Mouse (Mus musculus) CD8-positive naive resting alpha-beta T cell, adult 2 months (primary cell): ENCODE measurements around the gene Gtf2h3.
A peak's percentile ranks its signal among the peaks of the same experiment; 100 is the strongest.
"Not testable (repeated sequence)": the region's sequence is repeated elsewhere in the genome, so short reads cannot be mapped to it uniquely, and the experiment has no call there.

Source experiments
- DNase-seq, 2 experiments: peaks; one replicate each; pipeline ENCODE4 v3.0.0; 2022; ENCODE audit warnings: low read depth in 2 of 2, low spot score in 2 of 2

The Gtf2h3 gene

GRCm38 (mm10) chr5:124571068-124571467 is 7.9 kb upstream of the Gtf2h3 start:
- DNase-seq, result no peak

DNA sequence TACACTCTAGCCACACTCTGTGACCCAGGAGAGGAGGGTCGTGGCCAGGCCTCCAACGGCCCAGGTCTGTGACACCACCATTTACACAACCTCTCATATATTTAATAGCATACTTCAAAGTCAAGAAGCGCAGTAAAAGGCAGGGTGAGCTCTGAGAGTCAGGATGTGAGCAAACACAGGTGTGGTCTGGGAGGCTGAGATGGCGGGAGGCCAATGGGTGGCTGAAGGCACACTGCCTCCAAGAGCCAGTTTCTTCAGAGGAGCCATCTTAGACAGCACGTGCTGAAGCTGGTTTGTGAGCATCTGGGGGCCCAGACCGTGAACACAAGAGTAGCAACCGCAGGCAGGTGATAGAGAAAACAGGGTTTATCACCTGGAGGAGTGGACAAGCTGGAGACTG is 3.5 kb upstream of the Gtf2h3 start:
- DNase-seq, result no peak

GRCm38 (mm10) chr5:124582515-124582914 is 3.6 kb downstream of the Gtf2h3 start:
- DNase-seq, result no peak

DNA sequence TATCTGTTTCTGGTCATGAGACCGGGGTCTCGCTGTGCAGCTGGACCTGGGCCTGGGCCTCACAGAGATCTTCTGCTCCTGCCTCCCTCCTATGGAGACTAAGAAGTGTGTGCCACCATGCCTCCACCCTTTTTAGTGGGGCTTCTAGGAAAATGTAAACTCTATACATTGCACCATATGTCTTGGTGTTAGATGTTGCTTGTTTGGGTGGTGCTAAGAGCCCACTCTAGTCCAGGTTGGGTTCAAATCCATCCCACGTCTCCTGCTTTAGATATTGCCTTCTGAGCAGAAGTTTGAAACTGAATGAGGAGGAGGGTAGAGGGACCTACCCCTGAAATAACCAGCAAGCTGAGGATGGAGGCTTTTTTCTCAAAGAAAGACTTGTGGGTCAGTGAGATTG is 13.8 kb downstream of the Gtf2h3 start:
- no peak for DNase-seq

- DNase-seq, result peak in 1 of 2 experiments; percentile 14
These were observed 19.6 kb downstream of the Gtf2h3 start for GRCm38 (mm10) chr5:124598224-124599174.

DNA sequence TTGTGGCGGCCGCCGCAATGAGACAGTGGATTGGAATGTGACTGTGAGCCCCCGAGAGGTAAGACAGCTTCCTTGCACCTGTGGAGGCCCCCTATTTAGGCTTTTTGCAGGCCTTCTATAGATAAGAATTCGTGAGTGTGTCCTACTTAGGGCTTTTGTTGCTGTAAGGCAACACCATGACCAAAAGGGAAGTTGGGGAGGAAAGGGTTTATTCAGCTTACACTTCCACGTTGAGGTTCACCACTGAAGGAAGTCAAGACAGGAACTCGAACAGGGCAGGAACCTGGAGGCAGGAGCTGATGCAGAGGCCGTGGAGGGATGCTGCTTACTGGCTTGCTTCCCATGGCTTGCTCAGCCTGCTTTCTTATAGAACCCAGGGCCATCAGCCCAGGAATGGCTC is 20.8 kb downstream of the Gtf2h3 start:
- DNase-seq, result not testable (repeated sequence)

DNA sequence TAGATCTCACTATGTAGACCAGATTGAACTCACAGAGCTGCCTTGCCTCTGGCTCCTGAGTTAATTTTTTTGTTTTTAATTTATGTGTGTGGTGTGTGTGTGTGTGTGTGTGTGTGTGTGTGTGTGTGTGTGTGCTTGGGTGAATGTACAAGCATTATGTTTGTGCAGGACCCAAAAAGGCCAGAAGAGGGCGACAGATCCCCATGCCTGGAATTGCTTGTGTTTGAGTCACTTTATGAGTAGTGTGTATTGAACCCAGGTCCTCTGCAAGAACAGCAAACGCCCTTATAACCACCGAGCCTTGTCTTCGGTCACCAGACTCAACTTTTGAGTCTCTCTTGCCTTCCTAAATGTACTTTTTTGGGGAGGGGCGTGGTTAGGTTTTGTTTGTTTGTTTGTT is 23.4 kb downstream of the Gtf2h3 start:
- DNase-seq, result peak; percentile 60 to 70

DNA sequence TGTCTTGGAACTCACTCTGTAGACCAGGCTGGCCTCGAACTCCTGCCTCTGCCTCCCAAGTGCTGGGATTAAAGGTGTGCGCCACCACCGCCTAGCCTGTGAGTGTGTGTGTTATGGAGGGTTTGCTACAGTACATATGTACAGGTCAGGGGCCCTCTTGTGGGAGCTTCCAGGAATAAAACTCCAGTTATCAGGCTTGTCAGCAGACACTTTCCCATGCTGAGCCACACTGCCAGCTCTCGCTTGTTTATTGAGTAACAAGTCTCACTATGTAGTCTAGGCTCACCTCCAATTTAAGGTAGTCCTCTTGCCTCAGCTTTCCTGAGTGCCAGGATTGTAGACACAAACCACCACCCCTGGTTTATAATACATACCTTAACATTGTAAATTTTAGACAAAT is 25.4 kb downstream of the Gtf2h3 start:
- DNase-seq, result no peak

GRCm38 (mm10) chr5:124605041-124605622 is 26.2 kb downstream of the Gtf2h3 start:
- DNase-seq, result no peak

- DNase-seq, result no peak
These were observed 32.0 kb downstream of the Gtf2h3 start for GRCm38 (mm10) chr5:124610965-124611364.

GRCm38 (mm10) chr5:124614709-124615108 is 35.8 kb downstream of the Gtf2h3 start:
- DNase-seq, result peak; percentile 21 to 60

- DNase-seq, result no peak
These were observed 39.8 kb downstream of the Gtf2h3 start for GRCm38 (mm10) chr5:124618711-124619110.

DNA sequence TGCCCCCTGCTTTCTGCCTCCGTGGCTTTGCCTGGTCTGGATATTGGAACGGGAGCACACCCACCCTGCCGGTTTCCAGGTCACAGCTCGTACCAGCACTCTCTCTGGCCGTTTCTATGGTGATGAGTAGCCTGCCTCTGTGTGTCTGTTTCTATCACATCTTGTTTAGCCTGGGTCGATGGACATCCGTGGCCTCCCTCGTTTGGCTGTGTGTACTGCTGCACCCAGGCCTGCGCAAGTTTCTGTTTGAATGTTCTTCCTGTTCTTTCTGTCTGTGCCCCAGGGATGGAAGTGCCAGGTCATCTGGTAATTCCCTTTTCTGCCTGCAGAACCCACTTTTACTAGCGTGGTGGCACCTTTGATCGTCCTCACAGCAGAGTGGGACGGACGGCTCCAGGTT is 42.4 kb downstream of the Gtf2h3 start:
- no peak for DNase-seq

DNA sequence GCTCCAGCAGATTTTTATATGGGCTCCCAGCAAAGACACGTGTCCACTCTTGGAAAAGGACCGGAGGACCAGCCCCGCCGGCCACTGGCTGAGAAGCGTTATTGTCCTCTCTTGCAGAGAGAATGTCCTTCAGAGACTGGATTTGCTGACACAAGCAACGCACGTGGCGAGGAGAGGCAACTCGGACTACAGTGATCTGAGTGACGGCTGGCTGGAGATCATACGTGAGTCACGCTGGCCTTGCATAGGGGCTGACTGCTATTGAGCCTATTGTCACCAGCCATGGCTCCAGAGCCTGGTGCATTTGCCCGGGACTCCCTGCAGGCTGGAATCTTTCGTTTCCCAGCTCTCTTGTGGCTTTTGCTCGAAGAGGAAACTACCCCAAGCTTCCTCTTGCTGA is 44.0 kb downstream of the Gtf2h3 start:
- DNase-seq, result no peak

- DNase-seq, result no peak
These were observed 45.4 kb downstream of the Gtf2h3 start for GRCm38 (mm10) chr5:124624291-124624690.

- peak; percentile 94 to 97 for DNase-seq
These were observed 49.8 kb downstream of the Gtf2h3 start, which contains the start of gene Atp6v0a2 for GRCm38 (mm10) chr5:124628448-124629363. TSS of gene Atp6v0a2 (plus strand) at chr5:124628576.

DNA sequence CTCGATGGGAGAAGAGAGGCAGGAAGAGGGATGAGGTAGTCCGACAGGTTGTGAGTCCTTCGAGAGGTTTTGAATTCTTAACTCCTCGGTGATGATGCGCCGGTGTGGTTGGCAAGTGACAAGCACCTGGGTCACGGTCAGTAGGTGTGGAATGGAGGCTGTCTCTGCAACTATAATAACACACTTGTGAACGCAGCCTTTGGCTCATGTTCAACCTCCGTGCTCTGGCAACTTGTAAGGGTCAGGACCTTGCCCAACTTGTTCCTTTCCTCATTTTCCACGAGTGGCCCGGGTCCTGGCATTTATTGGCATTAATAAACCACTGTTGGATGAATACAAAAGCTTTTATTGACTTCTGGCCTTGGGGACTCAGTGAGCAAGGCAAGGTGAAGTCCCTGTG is 50.7 kb downstream of the Gtf2h3 start:
- no peak for DNase-seq

DNA sequence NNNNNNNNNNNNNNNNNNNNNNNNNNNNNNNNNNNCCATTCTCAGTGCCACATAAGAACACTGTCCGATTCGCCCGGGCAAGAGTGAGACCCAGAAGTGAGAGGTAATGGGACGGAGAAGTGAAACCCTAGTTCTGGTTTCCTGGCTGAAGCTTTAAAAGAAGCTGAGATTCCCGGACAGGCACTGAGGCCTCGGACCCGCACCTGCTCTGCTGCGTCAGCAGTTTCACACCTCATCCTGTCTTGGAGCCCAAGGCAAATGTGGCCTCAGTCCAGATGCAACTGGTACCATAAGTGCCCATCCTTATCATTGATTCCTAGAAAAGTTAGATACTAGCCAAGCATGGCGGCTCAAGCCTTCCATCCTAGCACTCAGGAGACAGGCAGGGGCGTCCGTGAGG is 52.7 kb downstream of the Gtf2h3 start:
- DNase-seq, result no peak

GRCm38 (mm10) chr5:124632461-124632860 is 53.5 kb downstream of the Gtf2h3 start:
- no peak for DNase-seq

DNA sequence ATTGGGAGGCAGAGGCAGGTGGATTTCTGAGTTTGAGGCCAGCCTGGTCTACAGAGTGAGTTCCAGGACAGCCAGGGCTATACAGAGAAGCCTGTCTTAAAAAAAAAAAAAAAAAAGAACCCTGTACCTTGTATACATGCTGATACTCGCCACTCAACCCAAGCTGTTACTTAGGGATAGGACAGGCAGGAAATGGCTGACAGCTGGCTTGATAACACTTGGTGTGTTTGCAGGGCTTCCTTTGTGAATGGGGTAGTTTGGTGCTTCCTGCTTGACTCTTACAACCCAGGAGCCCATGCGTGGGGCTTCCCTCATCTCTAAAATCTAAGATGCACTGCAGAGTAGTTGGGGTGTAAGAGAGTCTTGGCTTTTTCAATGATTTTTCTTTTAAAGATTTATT is 54.5 kb downstream of the Gtf2h3 start:
- DNase-seq, result peak in 1 of 2 experiments; percentile 38

DNA sequence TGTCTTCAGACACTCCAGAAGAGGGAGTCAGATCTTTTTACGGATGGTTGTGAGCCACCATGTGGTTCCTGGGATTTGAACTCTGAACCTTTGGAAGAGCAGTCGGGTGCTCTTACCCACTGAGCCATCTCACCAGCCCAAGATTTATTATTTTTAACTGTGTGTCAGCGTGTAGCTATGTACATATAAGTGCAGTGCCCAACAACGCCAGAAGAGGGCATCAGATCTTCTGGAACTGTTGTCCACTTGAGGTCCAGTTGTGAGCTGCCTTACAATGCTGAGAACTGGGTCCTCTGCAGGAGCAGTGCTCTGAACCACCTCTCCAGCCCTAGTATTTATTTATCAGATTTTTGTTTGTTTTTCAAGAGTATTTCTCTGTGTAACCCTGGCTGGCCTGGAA is 56.1 kb downstream of the Gtf2h3 start:
- not testable (repeated sequence) for DNase-seq
